Mouse (Mus musculus): ENCODE measurements at regions not wholly inside any gene's neighbourhood (a gene's known extent, or its start where the extent isn't known, plus 50 kb on each side); places are given as distances from the start of the nearest gene placed in this dataset.

DNA sequence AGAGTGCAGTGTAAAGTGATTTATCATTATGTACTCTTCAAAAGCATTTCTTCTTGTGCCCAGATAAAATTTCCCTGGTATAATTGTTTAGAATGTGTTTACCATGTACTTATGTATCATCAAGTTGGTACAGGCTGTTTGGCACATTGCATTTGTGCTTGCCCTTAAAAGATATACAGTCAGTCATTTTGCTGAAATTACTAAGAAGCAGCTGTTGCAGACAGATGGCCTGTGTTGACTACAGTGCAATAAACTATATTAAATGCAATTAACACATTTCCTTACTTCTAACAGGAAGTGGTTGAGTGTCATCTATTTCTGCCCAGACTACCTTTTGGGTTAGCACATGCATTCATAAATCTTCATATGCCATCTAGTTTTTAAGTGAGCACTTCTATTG is 954.9 kb upstream of the 4931408C20Rik start:
- DNase-seq: peak; percentile 37

DNA sequence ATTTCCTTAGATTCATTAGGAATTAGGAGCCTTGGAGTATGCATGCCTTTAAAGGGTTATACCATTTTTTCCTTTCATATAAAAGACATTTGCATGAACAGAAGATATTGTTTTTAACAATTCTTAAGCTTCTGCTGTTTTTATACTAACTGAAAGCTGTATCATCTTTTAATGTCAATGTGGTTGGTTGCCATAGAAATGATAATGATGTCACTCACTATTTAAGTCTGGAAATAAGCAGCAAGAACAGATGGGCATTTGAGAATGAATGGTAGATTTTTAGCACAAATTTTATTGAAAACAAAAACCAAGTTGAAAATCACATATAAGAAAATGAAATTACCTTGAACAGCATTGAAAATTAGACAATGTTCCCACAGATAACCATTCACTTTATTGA is 941.8 kb upstream of the 4931408C20Rik start:
- DNase-seq: no peak

DNA sequence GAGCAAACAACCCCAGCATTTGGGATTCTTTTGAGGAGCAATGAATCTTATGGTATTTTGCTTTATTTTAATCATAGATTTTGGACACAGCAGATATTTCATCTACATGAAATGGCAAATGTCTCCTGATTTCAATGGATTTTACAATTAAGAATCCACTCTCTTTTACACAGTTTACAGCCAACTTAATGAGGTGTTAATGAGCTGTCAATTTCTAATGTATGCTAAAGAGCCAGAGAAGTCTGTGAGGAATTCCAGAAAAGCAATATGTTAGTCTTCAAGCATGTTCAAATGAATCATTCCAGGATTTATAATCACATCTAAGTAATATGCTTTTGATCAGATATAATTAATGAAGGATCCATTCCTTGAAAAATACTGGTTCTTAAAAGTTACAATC is 929.0 kb upstream of the 4931408C20Rik start:
- DNase-seq: no peak

DNA sequence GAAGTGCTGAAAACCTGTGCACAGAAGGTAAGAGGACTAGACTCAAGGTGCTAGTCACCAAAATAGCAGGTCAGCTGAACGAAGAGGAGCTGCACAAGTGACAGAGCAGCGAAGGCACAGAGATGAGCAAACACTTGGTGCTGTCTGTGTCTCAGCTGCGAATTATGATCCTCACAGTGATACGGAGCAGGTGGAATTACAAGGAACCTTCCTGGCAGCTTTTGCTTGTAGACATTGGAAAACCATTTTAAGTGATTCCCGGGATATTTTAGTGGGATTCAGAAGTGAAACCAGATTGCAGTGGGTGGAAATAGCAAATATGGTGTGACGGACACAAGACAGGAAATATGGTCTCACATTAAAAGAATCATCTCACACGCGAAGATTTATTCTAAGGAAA is 921.3 kb upstream of the 4931408C20Rik start:
- peak; percentile 56 for DNase-seq

DNA sequence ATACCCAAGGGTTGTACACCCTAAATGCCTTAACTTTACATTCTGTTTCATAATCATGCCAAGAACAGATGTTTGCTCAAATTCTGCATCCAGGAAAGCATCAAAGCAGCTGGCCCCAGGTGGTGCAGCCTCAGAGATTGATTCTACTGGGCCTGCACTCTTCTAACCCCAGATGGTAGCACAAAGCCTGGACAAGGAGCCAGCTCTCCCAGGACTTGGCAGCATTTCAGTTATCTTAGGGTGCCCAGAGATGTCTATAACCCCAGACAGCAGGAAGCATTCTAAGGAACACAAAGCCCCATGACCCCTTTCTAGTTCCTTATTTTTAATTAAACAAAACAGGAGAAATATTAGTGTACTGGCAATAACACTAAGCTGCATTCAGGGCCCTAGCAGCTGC is 891.5 kb upstream of the 4931408C20Rik start:
- no peak for DNase-seq

DNA sequence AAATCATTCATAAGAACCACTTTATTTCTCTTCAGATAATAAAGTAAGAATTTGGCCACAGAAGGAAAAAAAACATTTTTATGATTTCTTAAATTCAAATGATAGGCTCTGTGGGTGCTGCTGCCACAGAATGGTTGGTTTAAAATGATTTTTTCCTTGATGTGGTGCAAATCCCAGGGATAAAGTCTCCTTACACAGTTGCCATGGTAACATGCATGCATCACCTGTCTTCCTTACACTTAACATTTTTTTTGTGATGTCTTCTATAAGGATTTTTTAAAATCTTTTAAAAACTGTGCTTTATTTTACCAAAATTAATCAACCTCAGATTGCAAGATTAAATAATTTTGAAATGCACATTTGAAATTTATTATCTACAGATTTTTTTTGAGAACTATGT is 872.2 kb upstream of the 4931408C20Rik start:
- DNase-seq: no peak

DNA sequence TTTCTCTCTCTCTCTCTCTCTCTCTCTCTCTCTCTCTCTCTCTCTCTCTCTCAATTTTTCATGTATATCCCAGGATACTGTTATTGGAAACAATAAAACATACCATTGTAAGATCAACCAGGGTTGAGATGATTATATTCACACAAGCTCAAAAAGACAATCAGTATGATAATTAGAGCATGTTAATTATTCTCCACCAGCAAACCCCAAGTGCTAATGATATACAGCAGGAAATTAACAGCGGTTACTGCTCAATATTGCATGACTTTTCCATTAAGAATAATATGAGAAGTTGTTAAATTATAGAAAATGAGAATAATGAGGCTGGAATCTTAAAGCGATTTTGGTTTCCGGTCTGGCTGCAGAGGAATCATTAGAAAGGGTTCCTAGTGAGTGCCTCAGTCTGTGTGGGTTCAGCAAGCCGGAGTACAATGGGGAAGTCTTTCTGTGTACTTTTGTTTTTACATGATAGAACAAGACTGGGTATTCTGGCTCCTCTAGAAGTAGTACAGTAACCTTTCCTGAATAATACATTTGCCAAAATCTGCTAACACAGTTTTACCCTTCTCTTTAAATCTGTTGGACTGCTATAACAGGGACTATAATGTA is 823.6 kb upstream of the 4931408C20Rik start:
- DNase-seq: no peak

DNA sequence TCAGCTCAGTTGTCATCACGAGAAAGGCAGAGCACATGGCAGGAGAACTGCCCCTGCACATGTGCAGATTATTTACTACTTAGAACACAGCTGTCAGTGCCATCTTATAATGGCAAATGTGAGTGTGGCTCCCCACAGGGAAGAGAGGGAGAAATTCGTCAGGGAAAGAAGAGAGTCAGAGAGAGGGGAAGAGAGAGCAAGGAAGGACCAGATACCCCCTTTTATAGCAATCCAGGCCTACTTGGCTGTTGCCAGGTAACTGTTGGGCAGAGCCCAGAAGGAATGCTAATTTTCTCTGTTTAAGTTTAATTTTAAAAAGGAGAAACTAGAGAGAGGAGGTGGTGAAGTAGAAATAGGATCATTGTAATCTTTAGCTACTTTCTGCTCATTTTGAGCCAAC is 816.5 kb upstream of the 4931408C20Rik start:
- no peak for DNase-seq

DNA sequence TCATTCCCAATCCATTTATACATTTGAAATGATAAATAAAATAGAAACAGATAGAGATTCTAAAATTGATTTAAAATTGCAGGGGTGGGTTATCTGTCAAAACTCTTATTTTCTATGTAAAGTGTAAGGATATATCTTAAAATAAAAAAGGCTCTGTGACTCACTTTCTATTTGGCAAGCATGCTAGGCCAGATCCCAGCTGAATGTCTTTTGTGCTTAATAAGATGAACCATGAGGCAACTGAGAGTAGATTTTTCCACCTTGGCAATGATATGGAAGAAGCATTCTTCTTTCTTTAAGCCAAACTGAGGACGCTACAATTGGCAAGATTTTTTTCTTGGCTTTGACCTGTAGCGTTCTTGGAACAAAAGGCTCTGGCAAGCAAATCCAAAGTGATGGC is 791.7 kb upstream of the 4931408C20Rik start:
- DNase-seq: no peak

DNA sequence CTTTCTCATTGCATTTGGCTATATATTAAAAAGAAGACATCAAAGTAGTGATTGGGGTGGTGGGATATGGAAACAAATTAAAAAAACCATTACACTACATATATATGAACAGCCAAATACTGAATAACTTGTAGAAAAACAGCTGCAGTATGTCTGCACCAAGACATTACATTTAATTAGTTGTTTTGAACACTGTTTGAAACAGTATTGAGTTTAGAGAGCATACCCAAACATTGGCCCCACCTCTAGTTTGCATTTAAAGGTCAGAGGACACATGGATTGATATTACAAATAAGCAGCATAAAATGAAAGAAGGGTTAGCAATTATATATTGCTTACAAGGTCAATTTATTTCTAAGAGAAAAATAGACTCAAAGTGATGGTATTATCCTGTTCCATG is 758.8 kb upstream of the 4931408C20Rik start:
- DNase-seq: no peak

Data from layer of hippocampus, adult 9-11 months (tissue).